Mouse (Mus musculus) kidney, adult 2 months (tissue): ENCODE measurements at regions not wholly inside any gene's neighbourhood (a gene's known extent, or its start where the extent isn't known, plus 50 kb on each side); places are given as distances from the start of the nearest gene placed in this dataset.

Experiments
- CTCF ChIP-seq: fragments of 200-500 bp; conservative IDR thresholded peaks from 2 replicates; pipeline ENCODE4 v1.5.1; 2011; ENCODE audit warnings: low read depth, mild to moderate bottlenecking, control low read depth, low read length, moderate library complexity, mixed read lengths; ENCODE audit not compliant: insufficient read depth, insufficient read length
- POLR2A ChIP-seq: fragments of 200-500 bp; IDR thresholded peaks from one replicate; pipeline ENCODE4 v1.6.1; 2011; ENCODE audit warnings: low read depth, low read length, control low read depth

GRCm38 (mm10) chr6:13476493-13477129 is 131.3 kb downstream of the Tmem168 start:
- TF ChIP-seq POLR2A (no peak), CTCF (no peak)
